Mouse (Mus musculus) liver, postnatal 0 days (tissue): ENCODE measurements at regions not wholly inside any gene's neighbourhood (a gene's known extent, or its start where the extent isn't known, plus 50 kb on each side); places are given as distances from the start of the nearest gene placed in this dataset.

Experiments used
- CTCF ChIP-seq: sonication (generic); IDR thresholded peaks from 2 replicates; pipeline ENCODE4 v1.5.1; 2016; ENCODE audit warnings: antibody characterized with exemption, low read depth
- EP300 ChIP-seq: IDR thresholded peaks from 2 replicates; pipeline ENCODE4 v1.6.1; 2016; ENCODE audit warnings: antibody characterized with exemption, low read depth, mild to moderate bottlenecking

DNA sequence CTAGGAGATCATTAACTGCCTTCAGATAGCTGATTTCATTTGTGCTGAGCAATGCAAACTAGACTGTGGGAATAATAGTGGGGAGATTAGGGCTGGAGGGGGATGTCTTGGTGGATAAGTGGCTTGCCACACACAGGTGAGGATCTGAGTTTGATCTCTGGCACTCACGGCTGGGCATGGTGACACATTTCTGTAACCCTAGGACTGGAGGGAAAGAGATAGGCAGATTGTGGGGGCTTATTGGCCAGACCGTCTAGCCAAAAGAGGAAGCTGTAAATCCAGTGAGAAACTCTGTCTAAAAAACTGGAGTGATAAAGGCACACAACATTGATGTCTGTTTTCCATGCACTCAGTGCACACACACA is 420.2 kb downstream of the Prdm2 start:
- TF ChIP-seq CTCF = no peak
- no peak for TF ChIP-seq EP300
